Mouse (Mus musculus): ENCODE measurements at regions not wholly inside any gene's neighbourhood (a gene's known extent, or its start where the extent isn't known, plus 50 kb on each side); places are given as distances from the start of the nearest gene placed in this dataset.
A peak's percentile ranks its signal among the peaks of the same experiment; 100 is the strongest.

DNA sequence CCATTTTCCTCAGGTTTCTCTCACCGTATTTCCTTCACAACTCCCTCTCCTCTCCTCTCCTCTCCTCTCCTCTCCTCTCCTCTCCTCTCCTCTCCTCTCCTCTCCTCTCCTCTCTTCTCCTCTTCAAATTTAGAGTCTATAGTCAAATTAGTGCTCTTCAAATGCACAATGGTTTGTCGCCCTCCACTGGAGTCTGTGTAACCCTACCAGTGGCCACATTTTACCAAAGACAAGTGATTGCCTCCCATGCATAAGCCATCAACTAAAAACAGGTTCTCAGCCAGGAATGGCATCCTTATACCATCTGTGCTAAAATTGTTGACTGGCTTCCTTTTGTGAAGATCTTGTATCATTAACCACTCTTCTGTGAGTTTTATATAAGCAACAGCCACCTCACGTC is 979.5 kb upstream of the Adam24 start:
- peak; percentile 26 to 43 for DNase-seq

DNA sequence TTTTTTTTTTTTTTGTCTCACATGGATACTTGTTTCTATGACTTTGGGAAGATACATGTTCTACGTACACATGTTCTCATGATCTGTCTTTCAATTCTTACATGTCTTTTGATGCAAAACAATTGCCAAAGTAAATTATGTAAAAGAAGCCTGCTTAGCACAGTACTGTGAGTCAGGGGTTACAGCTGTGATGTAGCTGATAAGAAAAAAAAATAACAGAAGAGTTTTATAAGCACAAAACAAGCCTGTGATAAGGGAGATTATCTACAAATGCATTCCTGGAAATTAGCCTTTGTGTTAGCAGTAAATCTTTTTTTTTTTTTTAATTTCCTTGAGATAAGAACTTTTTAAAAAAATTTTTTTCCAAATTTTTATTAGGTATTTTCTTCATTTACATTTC is 969.0 kb upstream of the Adam24 start:
- no peak for DNase-seq

DNA sequence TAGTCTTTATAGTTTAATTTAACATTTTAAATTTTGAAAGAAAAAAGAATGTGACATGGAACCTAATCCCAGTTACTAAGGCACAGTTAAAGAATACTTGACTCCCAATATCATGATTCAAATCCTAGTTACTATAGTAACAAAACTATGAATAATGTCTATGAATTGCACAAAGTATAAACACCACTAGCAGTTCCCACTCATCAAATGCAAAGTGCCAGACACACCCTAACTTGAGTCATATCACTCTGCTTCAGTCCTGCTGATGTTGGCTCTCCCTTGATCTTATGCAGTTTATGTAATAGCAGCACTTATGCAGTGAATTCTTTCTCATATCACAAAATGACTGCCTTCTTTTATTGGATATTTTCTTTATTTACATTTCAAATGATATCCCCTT is 932.5 kb upstream of the Adam24 start:
- no peak for DNase-seq

DNA sequence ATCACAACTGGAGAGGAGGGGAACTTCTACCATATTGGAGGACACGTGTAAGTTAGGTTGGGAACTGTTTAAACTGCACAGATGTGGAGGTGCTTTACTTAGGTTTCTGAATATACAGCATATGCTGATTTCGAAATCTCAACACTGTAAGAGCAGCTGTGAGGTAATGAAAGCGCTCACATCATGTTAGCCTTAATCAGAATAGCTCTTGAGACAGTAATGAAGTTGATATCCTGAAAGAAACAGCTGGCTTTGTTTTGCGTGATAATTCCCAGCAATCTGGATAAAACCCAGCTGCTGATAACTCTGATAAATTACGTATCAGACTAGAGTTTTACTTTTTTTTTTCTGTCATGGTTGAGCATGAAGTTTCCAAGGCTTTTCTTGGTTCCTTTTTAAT is 928.7 kb upstream of the Adam24 start:
- DNase-seq, result peak in 1 of 2 experiments; percentile 1

DNA sequence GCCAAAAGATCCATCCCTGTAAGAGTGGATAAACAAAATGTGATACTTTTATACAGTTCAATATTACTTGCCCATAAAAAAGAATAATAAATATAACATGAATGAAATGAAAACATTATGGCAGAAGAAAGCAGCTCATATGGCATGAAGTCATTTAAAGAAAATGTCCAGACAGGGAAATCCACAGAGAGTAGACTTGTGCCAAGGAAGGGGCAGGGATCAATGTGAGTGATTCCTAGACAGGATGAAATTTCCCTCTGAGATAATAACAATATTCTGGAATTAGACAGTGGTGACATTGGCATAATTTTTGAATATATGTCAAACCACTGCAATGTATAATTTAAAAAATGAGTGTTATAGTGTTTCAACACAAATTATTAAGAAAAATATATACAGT is 915.0 kb upstream of the Adam24 start:
- DNase-seq, result no peak

DNA sequence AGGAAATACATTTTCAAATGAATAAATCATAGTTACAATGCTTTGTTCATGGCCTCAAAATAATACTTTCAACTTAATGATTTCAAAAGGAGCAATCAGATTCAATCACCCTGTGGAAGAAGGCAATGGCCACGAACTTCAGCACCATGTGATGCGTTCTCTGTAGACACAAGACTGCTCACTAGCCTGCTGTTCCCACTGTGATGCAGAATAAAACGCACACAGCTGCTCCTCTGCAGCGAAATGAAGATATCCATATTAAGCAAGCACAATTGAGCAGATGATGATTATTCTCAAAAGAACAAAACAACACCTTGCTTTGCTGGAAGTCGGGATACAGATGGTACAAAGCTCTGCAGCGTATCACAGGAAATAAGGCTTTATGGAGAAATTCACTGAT is 895.4 kb upstream of the Adam24 start:
- no peak for DNase-seq

DNA sequence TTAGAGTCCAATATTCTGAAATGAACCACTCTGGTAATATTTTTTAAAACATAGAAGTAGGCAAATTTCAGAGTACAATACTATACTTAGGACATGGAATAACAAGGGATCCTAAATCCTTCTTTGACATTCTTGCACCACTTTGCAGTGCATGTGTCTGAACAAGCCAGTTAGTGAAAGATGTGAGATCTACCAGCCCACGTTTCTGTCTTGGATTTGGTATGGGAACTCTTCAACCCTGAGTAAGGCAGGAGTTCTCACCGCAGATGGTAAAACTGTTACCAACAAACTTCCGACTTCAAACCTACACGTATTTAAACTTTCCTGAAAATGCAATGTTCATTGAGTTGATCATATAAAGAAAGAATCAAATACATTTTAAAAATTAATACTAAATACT is 894.7 kb upstream of the Adam24 start:
- DNase-seq, result no peak

- DNase-seq, result no peak
Measured at GRCm38 (mm10) chr8:39781424-39782161, 893.3 kb upstream of the Adam24 start.

DNA sequence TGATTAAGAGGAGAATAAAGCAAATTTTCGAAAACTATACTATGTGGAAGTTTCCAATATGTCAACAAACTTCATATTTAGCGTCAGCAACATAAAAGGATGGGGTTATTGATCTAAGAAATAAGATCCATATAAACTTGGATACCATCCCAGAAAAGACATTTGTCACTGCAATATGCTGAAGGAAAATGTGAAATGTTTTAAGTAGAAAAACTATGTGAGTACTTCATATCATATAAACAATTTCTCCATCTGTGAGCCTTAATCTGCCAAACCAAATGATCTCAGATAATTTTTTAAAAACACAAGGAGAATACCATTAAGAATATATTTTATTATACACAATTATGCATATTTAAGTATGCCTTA is 892.7 kb upstream of the Adam24 start:
- no peak for DNase-seq
